Mouse (Mus musculus): ENCODE data around the gene Jak3. TPM values are rescaled to one million over a fixed set of nuclear protein-coding genes. Genes with fewer than 3 reads are reported as not detected.

Jak3 gene
- total RNA-seq (2021): 1 to 10 TPM; 2.1 to 2.5 TPM
- long read RNA-seq, experiment 1, full-length matches to known transcripts: 3 of 7 reads
- long read RNA-seq, experiment 1, partial matches to known transcripts: 0 of 7 reads
- long read RNA-seq, experiment 1, other reads (novel, unspliced or antisense): 4 of 7 reads
- long read RNA-seq, experiment 2, full-length matches to known transcripts: 5 of 6 reads
- long read RNA-seq, experiment 2, partial matches to known transcripts: 1 of 6 reads
- long read RNA-seq, experiment 2, other reads (novel, unspliced or antisense): 0 of 6 reads

GRCm38 (mm10) chr8:71676020-71676741, at the start of gene Jak3:
Gene Jak3 (plus strand): TSS chr8:71676296.
- Histone ChIP-seq H3K4me3 (peak within 1 kb of the TSS; percentile 86), H3K27ac (peak within 1 kb of the TSS; percentile 86)
- intact Hi-C loops (cut with DNase I): no loop called here
- DNase-seq: peak; percentile 67
- TF ChIP-seq CTCF (IDR thresholded peaks at IDR 0.05): no peak

- TF ChIP-seq CTCF (IDR thresholded peaks at IDR 0.05): no peak
- intact Hi-C loops (cut with DNase I): no loop called here
- H3K4me3 ChIP-seq: no peak overlapping the region
- DNase-seq: no peak
- H3K27ac ChIP-seq: no peak overlapping the region
Observed at GRCm38 (mm10) chr8:71626753-71627152, 49.3 kb upstream of the Jak3 start.

- intact Hi-C loops (cut with DNase I): loop anchor here (2.0 kb wide), 1 partner anchor 35 kb away; the partner anchor contains the start of gene Pgls
- DNase-seq: no peak
- Histone ChIP-seq H3K27ac (peak overlapping the region; percentile 89), H3K4me3 (no peak overlapping the region)
- no peak for TF ChIP-seq CTCF (IDR thresholded peaks at IDR 0.05)
Observed at GRCm38 (mm10) chr8:71627265-71628099, 48.6 kb upstream of the Jak3 start.

GRCm38 (mm10) chr8:71628396-71629095, 47.5 kb upstream of the Jak3 start:
- no peak for TF ChIP-seq CTCF (IDR thresholded peaks at IDR 0.05)
- peak overlapping the region; percentile 89 for H3K27ac ChIP-seq
- peak; percentile 47 for DNase-seq
- peak overlapping the region; percentile 75 for H3K4me3 ChIP-seq
- intact Hi-C loops (cut with DNase I): loop anchor here (2.0 kb wide), 1 partner anchor 36 kb away; the partner anchor contains the start of gene Pgls

GRCm38 (mm10) chr8:71629096-71629697, 46.9 kb upstream of the Jak3 start:
- H3K27ac ChIP-seq: peak overlapping the region; percentile 89
- TF ChIP-seq CTCF (IDR thresholded peaks at IDR 0.05): peak; percentile 52
- intact Hi-C loops (cut with DNase I): loop anchor here (2.0 kb wide), 1 partner anchor 36 kb away; the partner anchor contains the start of gene Pgls
- H3K4me3 ChIP-seq: peak overlapping the region; percentile 75
- DNase-seq: peak; percentile 95

GRCm38 (mm10) chr8:71629781-71630212, 46.3 kb upstream of the Jak3 start:
- TF ChIP-seq CTCF (IDR thresholded peaks at IDR 0.05): no peak
- DNase-seq: peak; percentile 72
- Histone ChIP-seq H3K4me3 (peak overlapping the region; percentile 75), H3K27ac (peak overlapping the region; percentile 89)
- intact Hi-C loops (cut with DNase I): loop anchor here (2.0 to 10.0 kb wide), 2 partner anchors 37 to 185 kb away; partner anchors contain the start of gene Pgls

DNA sequence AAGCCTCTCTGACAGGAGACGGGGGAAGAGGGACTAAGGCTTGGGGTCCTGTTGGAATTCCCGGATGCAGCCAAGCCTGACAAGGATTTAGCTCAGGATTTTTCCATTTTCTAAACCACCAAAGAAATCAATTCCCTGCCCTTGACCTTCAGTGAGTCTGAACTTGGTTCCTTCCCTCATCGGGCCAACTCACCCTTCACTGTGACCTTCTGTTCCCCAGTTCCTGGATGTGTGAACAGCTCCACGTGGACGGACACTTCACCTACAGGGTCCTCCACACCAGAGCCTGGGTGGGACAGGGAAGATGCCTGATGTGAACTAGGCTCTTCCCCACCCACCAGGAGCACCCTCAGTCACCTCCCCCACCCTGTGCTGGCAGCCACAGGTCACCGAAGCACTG, 45.3 kb upstream of the Jak3 start:
- Histone ChIP-seq H3K27ac (no peak overlapping the region), H3K4me3 (no peak overlapping the region)
- DNase-seq: no peak
- intact Hi-C loops (cut with DNase I): loop anchor here (10.0 kb wide), 1 partner anchor 186 kb away; no protein-coding TSS in a partner anchor
- TF ChIP-seq CTCF (IDR thresholded peaks at IDR 0.05): no peak

DNA sequence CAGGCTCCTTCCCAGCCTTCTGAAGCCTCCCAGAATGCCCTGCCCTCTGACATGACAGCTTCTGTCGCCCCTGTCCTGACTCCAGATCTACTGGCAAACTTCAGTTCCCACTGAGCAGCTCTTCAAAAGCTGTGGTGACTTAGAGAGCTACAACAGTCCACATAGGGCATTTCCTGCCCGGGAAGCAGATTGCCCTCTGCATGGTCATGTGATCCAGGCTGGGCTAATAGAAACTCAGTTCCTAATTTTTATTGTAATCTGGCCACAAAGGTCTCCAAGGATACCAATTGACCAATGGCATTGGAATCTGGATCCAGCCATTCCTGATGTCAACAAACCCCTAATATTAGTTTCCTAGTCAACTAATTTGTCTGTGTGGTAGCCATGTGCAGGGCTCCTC, 44.2 kb upstream of the Jak3 start:
- H3K4me3 ChIP-seq: no peak overlapping the region
- intact Hi-C loops (cut with DNase I): loop anchor here (10.0 kb wide), 1 partner anchor 187 kb away; no protein-coding TSS in a partner anchor
- DNase-seq: no peak
- no peak for TF ChIP-seq CTCF (IDR thresholded peaks at IDR 0.05)
- no peak overlapping the region for H3K27ac ChIP-seq

GRCm38 (mm10) chr8:71633164-71633563, 42.9 kb upstream of the Jak3 start:
- peak; percentile 87 for DNase-seq
- intact Hi-C loops (cut with DNase I): loop anchor here (1.0 to 10.0 kb wide), 2 partner anchors 70 to 188 kb away; no protein-coding TSS in a partner anchor
- Histone ChIP-seq H3K4me3 (peak overlapping the region; percentile 36), H3K27ac (no peak overlapping the region)
- peak; percentile 74 for TF ChIP-seq CTCF (IDR thresholded peaks at IDR 0.05)

DNA sequence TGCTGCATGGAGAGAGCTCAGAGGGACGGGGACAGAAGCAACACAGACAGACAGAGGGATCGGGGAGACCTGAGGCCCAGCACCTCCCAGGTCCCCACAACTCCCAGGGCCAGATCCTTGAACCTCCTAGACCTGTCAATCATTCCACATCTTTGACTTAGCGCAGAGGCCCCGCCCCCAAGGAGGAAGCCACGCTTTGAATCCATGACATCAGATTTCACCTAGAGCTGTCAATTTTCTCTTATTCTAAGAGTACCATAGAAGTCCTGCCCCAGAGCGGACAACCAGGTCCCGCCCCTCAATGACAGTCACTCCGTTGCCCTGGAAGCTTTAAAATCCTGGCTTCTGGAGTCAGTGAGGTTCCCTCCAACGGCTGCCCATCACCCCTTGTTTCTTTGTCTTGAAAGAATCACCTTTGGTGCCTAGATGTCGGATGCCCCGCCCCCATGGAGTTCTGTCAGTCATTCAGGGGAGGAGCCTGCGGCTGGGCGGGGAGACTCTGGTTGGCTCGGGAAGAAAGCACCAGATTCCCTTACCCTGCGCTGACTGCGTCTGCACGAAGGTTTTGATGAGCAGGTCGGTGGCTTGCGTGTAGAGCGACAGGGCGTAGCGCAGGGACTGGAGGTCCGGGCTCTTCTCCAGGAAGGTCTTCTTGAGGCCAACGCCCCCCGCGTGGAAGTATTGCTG, 42.0 kb upstream of the Jak3 start:
- DNase-seq: peak; percentile 68
- intact Hi-C loops (cut with DNase I): loop anchor here (1.0 to 10.0 kb wide), 2 partner anchors 71 to 189 kb away; no protein-coding TSS in a partner anchor
- no peak overlapping the region for H3K27ac ChIP-seq
- H3K4me3 ChIP-seq: peak overlapping the region; percentile 13; the same call in 1 of the 2 replicates
- TF ChIP-seq CTCF (IDR thresholded peaks at IDR 0.05): no peak

Measured in gastrocnemius, adult 2 months (tissue).